Comparison of ENCODE assay signal across 19 mouse cellular contexts in the genomic region with DNA sequence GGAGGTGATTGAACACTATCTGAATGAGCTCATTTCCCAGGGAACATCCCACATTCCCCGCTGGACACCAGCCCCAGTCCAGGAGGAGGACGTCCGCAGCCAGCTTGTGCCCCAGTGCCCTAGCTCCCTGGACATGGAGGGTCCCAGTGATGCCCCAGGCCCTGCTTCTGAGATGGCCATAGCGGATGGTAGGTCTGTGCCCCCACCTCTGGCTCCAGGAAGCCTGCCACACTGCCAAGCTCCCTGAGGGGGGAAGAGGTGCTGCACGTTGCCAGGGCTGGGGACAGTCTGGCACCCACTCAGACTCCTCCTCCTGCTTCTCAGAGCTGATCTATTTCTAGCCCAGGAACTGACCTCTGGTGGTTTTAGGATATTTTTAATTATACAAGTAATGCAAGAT. TPM values are rescaled to one million over a fixed set of nuclear protein-coding genes. Genes with fewer than 3 reads are reported as not detected.
A peak's percentile ranks its signal among the peaks of the same experiment; 100 is the strongest.
DNase-seq lines count a peak whose midpoint lies in the region; ATAC-seq and TF ChIP-seq lines count a peak whose summit lies in the region.
"Had no signal": no experiment of that assay in that cellular context is flagged by ENCODE, and none has a peak within 500 bp of the region (broad histone marks: within the 10 kb centered on the region; RNA-seq: fewer than 3 reads in every experiment).

No protein-coding gene starts in this region.

- H3K4me1 ChIP-seq in intestine, embryonic 16.5 days (ENCODE audit: control insufficient read depth, insufficient read depth, low read length): no peaks in the 10 kb centered on the region
- H3K4me1 ChIP-seq: limb, embryonic 10.5 days; liver, embryonic 13.5 days; stomach, embryonic 15.5 days had no signal

- DNase-seq in cerebellum, postnatal 36 days: peak; percentile 23 to 26
- no peak for DNase-seq in cerebellum, adult 9-10 months
- DNase-seq in lung, postnatal 10 days: peak; percentile 11
- no peak for DNase-seq in lung, postnatal 14 days
- peak; percentile 60 for DNase-seq in gastrocnemius, postnatal 25 days
- no peak for DNase-seq in embryo, embryonic 9.5 days (ENCODE audit: extremely low spot score)
- DNase-seq: kidney, postnatal 14 days; liver, embryonic 13.5 days; right cerebral cortex, postnatal 4 days; thymus, postnatal 25 days had no signal

- no peak overlapping the region for H3K9ac ChIP-seq in intestine, embryonic 16.5 days (ENCODE audit: low read depth, low read length)
- H3K9ac ChIP-seq: liver, embryonic 13.5 days; stomach, embryonic 15.5 days had no signal

- no peak for ATAC-seq in intestine, embryonic 16.5 days
- ATAC-seq: forebrain, embryonic 14.5 days; hindbrain, postnatal 0 days; lung, postnatal 0 days had no signal

- no peak overlapping the region for H3K4me3 ChIP-seq in myocyte
- no peak overlapping the region for H3K4me3 ChIP-seq in intestine, embryonic 16.5 days (ENCODE audit: low read length)
- H3K4me3 ChIP-seq: limb, embryonic 10.5 days; liver, embryonic 13.5 days; stomach, embryonic 15.5 days had no signal

- H3ac ChIP-seq in myocyte (ENCODE audit: control insufficient read depth, insufficient read length): no peak overlapping the region

- no peaks in the 10 kb centered on the region for H3K9me3 ChIP-seq in intestine, embryonic 16.5 days (ENCODE audit: control insufficient read depth, low read length)
- H3K9me3 ChIP-seq: limb, embryonic 10.5 days; liver, embryonic 13.5 days; stomach, embryonic 15.5 days had no signal

- TF ChIP-seq POLR2A in myocyte (IDR thresholded peaks at IDR 0.05; ENCODE audit: insufficient read length, low read depth): no peak

- H3K27me3 ChIP-seq in myocyte (ENCODE audit: control insufficient read depth, insufficient read depth, insufficient read length): no peaks in the 10 kb centered on the region
- no peaks in the 10 kb centered on the region for H3K27me3 ChIP-seq in intestine, embryonic 16.5 days (replicated peaks; ENCODE audit: control insufficient read depth, insufficient read depth, low read length)
- H3K27me3 ChIP-seq: liver, embryonic 13.5 days; stomach, embryonic 15.5 days had no signal

- H3K4me2 ChIP-seq in myocyte (ENCODE audit: low read depth): peak overlapping the region; percentile 41
- no peak overlapping the region for H3K4me2 ChIP-seq in intestine, embryonic 16.5 days (ENCODE audit: low read depth, low read length)
- H3K4me2 ChIP-seq: liver, embryonic 13.5 days; midbrain, embryonic 11.5 days; stomach, embryonic 15.5 days had no signal

- no peak overlapping the region for H3K27ac ChIP-seq in intestine, embryonic 16.5 days (ENCODE audit: low read length)
- H3K27ac ChIP-seq: hindbrain, postnatal 0 days; limb, embryonic 10.5 days; liver, embryonic 13.5 days; stomach, embryonic 15.5 days had no signal

- H3K36me3 ChIP-seq in myocyte (ENCODE audit: control insufficient read depth, insufficient read depth): no peaks in the 10 kb centered on the region
- no peaks in the 10 kb centered on the region for H3K36me3 ChIP-seq in intestine, embryonic 16.5 days (ENCODE audit: control insufficient read depth, insufficient read depth, low read length)
- H3K36me3 ChIP-seq: limb, embryonic 10.5 days; liver, embryonic 13.5 days; stomach, embryonic 15.5 days had no signal

- WGBS in intestine, embryonic 16.5 days: 78% methylated on average over 5 of the region's 5 CpGs

- H3K79me2 ChIP-seq in myocyte (ENCODE audit: control insufficient read depth, insufficient read depth): no peaks in the 10 kb centered on the region

TF ChIP-seq in myocyte, 11 proteins besides CTCF, POLR2A, EP300 and RAD21:
- TF ChIP-seq POLR2AphosphoS2 (IDR thresholded peaks at IDR 0.05; ENCODE audit: insufficient read length, low read depth): no peak
- no peak for TF ChIP-seq SRF (IDR thresholded peaks at IDR 0.05; ENCODE audit: control insufficient read depth, insufficient read length, low read depth)
- no peak for TF ChIP-seq MAX (IDR thresholded peaks at IDR 0.05; ENCODE audit: low read depth)
- no peak for TF ChIP-seq E2F4 (IDR thresholded peaks at IDR 0.05; ENCODE audit: insufficient read depth)
- no peak for TF ChIP-seq REST (IDR thresholded peaks at IDR 0.05; ENCODE audit: insufficient read depth, insufficient read length)
- TF ChIP-seq MYOG (IDR thresholded peaks at IDR 0.05; ENCODE audit: control insufficient read depth in 1 of 3, insufficient read depth in 1 of 3, insufficient read length in 2 of 3, low read depth in 2 of 3): no peak
- no peak for TF ChIP-seq TCF3 (IDR thresholded peaks at IDR 0.05; ENCODE audit: insufficient read length, low read depth)
- no peak for TF ChIP-seq MYOD1 (IDR thresholded peaks at IDR 0.05; ENCODE audit: control insufficient read depth in 1 of 3, insufficient read length in 2 of 3, low read depth in 2 of 3)
- no peak for TF ChIP-seq USF1 (IDR thresholded peaks at IDR 0.05; ENCODE audit: low read depth)
- TF ChIP-seq CEBPB (IDR thresholded peaks at IDR 0.05; ENCODE audit: insufficient read depth, poor library complexity, severe bottlenecking): no peak
- no peak for TF ChIP-seq TCF12 (IDR thresholded peaks at IDR 0.05; ENCODE audit: insufficient read depth, poor library complexity, severe bottlenecking)
TF ChIP-seq in myocyte: peak in this region for 0.

RNA-seq across cellular contexts. Expression of a gene that starts 21.9 kb away (rescaled TPM):
- 10 to 100 TPM; 11.4 to 12.9 TPM for total RNA-seq in gastrocnemius, postnatal 25 days (2021)
- 0.05 TPM for polyA plus RNA-seq in myocyte (2012; fragmentation: generic; extraction: Trizol)
- polyA plus RNA-seq in intestine, embryonic 16.5 days (2015; fragmentation: Nextera tagmentation; extraction: Ambion mirVana): 0.05 TPM in 1 of 2 replicates, not detected in the other
- total RNA-seq: MEL had no signal
- polyA plus RNA-seq: limb, embryonic 10.5 days; liver, embryonic 13.5 days had no signal

RNA-seq across cellular contexts. Expression of a gene that starts 35.0 kb away (rescaled TPM):
- total RNA-seq in gastrocnemius, postnatal 25 days (2021): 1 to 10 TPM; 7.0 to 7.4 TPM
- polyA plus RNA-seq in myocyte (2012; fragmentation: generic; extraction: Trizol): 12.0 TPM
- polyA plus RNA-seq in intestine, embryonic 16.5 days (2015; fragmentation: Nextera tagmentation; extraction: Ambion mirVana): 39.5 and 42.2 TPM in 2 replicates

RNA-seq across cellular contexts. Expression of a gene that starts 36.6 kb away (rescaled TPM):
- total RNA-seq in gastrocnemius, postnatal 25 days (2021): 1 to 10 TPM in 1 of 2 experiments, under 1 TPM in 1; 0.77 to 2.2 TPM
- 0.02 TPM for polyA plus RNA-seq in myocyte (2012; fragmentation: generic; extraction: Trizol)
- 3.1 and 3.4 TPM in 2 replicates for polyA plus RNA-seq in intestine, embryonic 16.5 days (2015; fragmentation: Nextera tagmentation; extraction: Ambion mirVana)
- total RNA-seq: MEL had no signal

RNA-seq across cellular contexts. Expression of a gene that starts 53.3 kb away (rescaled TPM):
- total RNA-seq in gastrocnemius, postnatal 25 days (2021): 1 to 10 TPM; 4.9 to 5.9 TPM
- polyA plus RNA-seq in myocyte (2012; fragmentation: generic; extraction: Trizol): 1.3 TPM
- 2.8 and 4.2 TPM in 2 replicates for polyA plus RNA-seq in intestine, embryonic 16.5 days (2015; fragmentation: Nextera tagmentation; extraction: Ambion mirVana)
- total RNA-seq: MEL had no signal

Comparison
In these comparisons a context has a peak if more than half of its experiments do, and no peak if none do; other contexts are left out.
1. DNase-seq: peak in cerebellum, postnatal 36 days (2 of 2), lung, postnatal 10 days (single experiment) and gastrocnemius, postnatal 25 days (single experiment); none in cerebellum, adult 9-10 months (single experiment), lung, postnatal 14 days (single experiment) and embryo, embryonic 9.5 days (single experiment).